Mouse (Mus musculus) testis, adult 2 months (tissue): ENCODE data around the gene 6330409D20Rik.

Experiments
- CTCF ChIP-seq: fragments of 200-500 bp; IDR thresholded peaks from 2 replicates; pipeline ENCODE4 v1.5.1; 2012; ENCODE audit warnings: low read depth, mild to moderate bottlenecking, inconsistent platforms, low read length, moderate library complexity; ENCODE audit not compliant: control insufficient read depth, insufficient read depth, insufficient replicate concordance
- POLR2A ChIP-seq: fragments of 200-500 bp; IDR thresholded peaks from 2 replicates; pipeline ENCODE4 v1.6.1; 2012; ENCODE audit warnings: low read depth, mild to moderate bottlenecking, inconsistent platforms, low read length, moderate library complexity; ENCODE audit not compliant: control insufficient read depth

GRCm38 (mm10) chr2:32710425-32710824, 30.4 kb downstream of the 6330409D20Rik start:
- TF ChIP-seq CTCF: no peak
- no peak for TF ChIP-seq POLR2A
